ENCODE assay signal across 8 mouse cellular contexts in genomic region chr11:117357916-117358639, GRCm38 (mm10).
A peak's percentile ranks its signal among the peaks of the same experiment; 100 is the strongest.
DNase-seq lines count a peak whose midpoint lies in the region; ATAC-seq lines count a peak whose summit lies in the region.

No protein-coding gene starts in this region.

- H3K9ac ChIP-seq in embryonic facial prominence, embryonic 11.5 days (replicated peaks; ENCODE audit: low read length) = no peak overlapping the region
- H3K9ac ChIP-seq in limb, embryonic 12.5 days (replicated peaks) = no peak overlapping the region
- H3K9ac ChIP-seq in midbrain, embryonic 16.5 days (ENCODE audit: low read depth, low read length) = no peak overlapping the region

- H3K36me3 ChIP-seq in embryonic facial prominence, embryonic 11.5 days (replicated peaks; ENCODE audit: control insufficient read depth, insufficient read depth, low read depth, low read length) = peaks cover 48% of the 10 kb centered on the region
- H3K36me3 ChIP-seq in limb, embryonic 12.5 days = peaks cover 98% of the 10 kb centered on the region
- H3K36me3 ChIP-seq in midbrain, embryonic 16.5 days (ENCODE audit: control insufficient read depth, insufficient read depth, low read length) = peaks cover 39% of the 10 kb centered on the region

- 0 out of 2 replicates have a peak, but pooled peaks have one; percentile 54 for ATAC-seq in embryonic facial prominence, embryonic 11.5 days (replicated peaks; ENCODE audit: insufficient number of reproducible peaks, low FRiP score, low TSS enrichment, low read depth)
- ATAC-seq in limb, embryonic 12.5 days (ENCODE audit: insufficient number of reproducible peaks, insufficient read depth, low FRiP score, low TSS enrichment, low read depth) = 0 out of 2 replicates have a peak, but pooled peaks have one; percentile 27
- ATAC-seq in midbrain, embryonic 16.5 days = peak; percentile 57

- no peak overlapping the region for H3K4me3 ChIP-seq in embryonic facial prominence, embryonic 11.5 days (ENCODE audit: low read depth, low read length)
- H3K4me3 ChIP-seq in limb, embryonic 12.5 days (replicated peaks) = no peak overlapping the region
- H3K4me3 ChIP-seq in midbrain, embryonic 16.5 days (ENCODE audit: low read depth, low read length) = no peak overlapping the region

- H3K9me3 ChIP-seq in embryonic facial prominence, embryonic 11.5 days (replicated peaks; ENCODE audit: control insufficient read depth, low read length) = no peaks in the 10 kb centered on the region
- no peaks in the 10 kb centered on the region; the same call in 1 of the 2 replicates for H3K9me3 ChIP-seq in limb, embryonic 12.5 days
- H3K9me3 ChIP-seq in midbrain, embryonic 16.5 days (replicated peaks; ENCODE audit: control insufficient read depth, low read length, poor library complexity, severe bottlenecking) = no peaks in the 10 kb centered on the region

- DNase-seq in 3134 (ENCODE audit: extremely low read depth, insufficient read length, low spot score) = peak; percentile 67
- DNase-seq in adrenal gland, postnatal 14 days = peak; percentile 95
- peak; percentile 99 for DNase-seq in embryonic facial prominence, embryonic 11.5 days (ENCODE audit: low spot score)
- peak; percentile 92 to 98 for DNase-seq in heart, adult 18-20 months
- peak; percentile 90 to 97 for DNase-seq in kidney, adult 8-10 months
- peak; percentile 86 to 95 for DNase-seq in spleen, postnatal 10 days (ENCODE audit: low spot score in 2 of 2)

- H3K4me1 ChIP-seq in embryonic facial prominence, embryonic 11.5 days (ENCODE audit: control insufficient read depth, insufficient read depth, low read length) = no peaks in the 10 kb centered on the region
- H3K4me1 ChIP-seq in limb, embryonic 12.5 days (replicated peaks) = peaks cover 18% of the 10 kb centered on the region
- H3K4me1 ChIP-seq in midbrain, embryonic 16.5 days (ENCODE audit: control insufficient read depth, insufficient read depth, low read length) = no peaks in the 10 kb centered on the region

- 36% methylated on average over 8 of the region's 8 CpGs for WGBS in embryonic facial prominence, embryonic 11.5 days
- WGBS in limb, embryonic 12.5 days = 36% methylated on average over 8 of the region's 8 CpGs
- 37% methylated on average over 8 of the region's 8 CpGs for WGBS in midbrain, embryonic 16.5 days

- no peak overlapping the region for H3K27ac ChIP-seq in embryonic facial prominence, embryonic 11.5 days (replicated peaks; ENCODE audit: low read depth, low read length)
- peak overlapping the region; percentile 35; the same call in 1 of the 2 replicates for H3K27ac ChIP-seq in limb, embryonic 12.5 days
- H3K27ac ChIP-seq in midbrain, embryonic 16.5 days (ENCODE audit: low read length) = no peak overlapping the region

- no peak overlapping the region for H3K4me2 ChIP-seq in embryonic facial prominence, embryonic 11.5 days (ENCODE audit: low read depth, low read length)
- H3K4me2 ChIP-seq in limb, embryonic 12.5 days = no peak overlapping the region
- H3K4me2 ChIP-seq in midbrain, embryonic 16.5 days (ENCODE audit: low read length) = no peak overlapping the region

- H3K27me3 ChIP-seq in embryonic facial prominence, embryonic 11.5 days (ENCODE audit: control insufficient read depth, insufficient read depth, low read length) = no peaks in the 10 kb centered on the region
- no peaks in the 10 kb centered on the region for H3K27me3 ChIP-seq in limb, embryonic 12.5 days
- H3K27me3 ChIP-seq in midbrain, embryonic 16.5 days (ENCODE audit: control insufficient read depth, insufficient read depth, low read depth, low read length) = no peaks in the 10 kb centered on the region
